In the genomic region with DNA sequence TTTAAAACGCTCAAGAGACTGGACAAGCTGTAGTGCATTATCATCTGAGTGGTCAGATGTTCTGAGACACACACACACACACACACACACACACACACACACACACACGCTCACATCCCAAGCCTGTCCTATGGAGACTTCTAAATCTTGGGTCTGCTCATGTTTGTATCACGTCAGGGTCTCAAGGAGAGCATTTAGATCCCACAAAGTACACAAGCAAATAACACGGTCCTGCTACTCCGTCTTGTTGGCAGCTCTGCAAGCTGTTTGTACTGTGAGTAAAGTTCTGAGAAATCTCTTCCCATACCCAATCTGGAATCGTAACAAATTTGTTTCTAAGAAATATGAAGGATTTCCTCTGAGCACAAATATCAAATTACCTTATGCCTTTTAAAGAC, we compare ENCODE assay signal across 16 mouse cellular contexts.
A peak's percentile ranks its signal among the peaks of the same experiment; 100 is the strongest.
DNase-seq lines count a peak whose midpoint lies in the region; ATAC-seq and TF ChIP-seq lines count a peak whose summit lies in the region.
"Had no signal": no experiment of that assay in that cellular context is flagged by ENCODE, and none has a peak within 500 bp of the region (broad histone marks: within the 10 kb centered on the region; RNA-seq: fewer than 3 reads in every experiment).

No protein-coding gene starts in this region.

- no peak for DNase-seq in heart, adult 2 months
- no peak for DNase-seq in heart, postnatal 4 days
- no peak for DNase-seq in liver, embryonic 11.5 days (ENCODE audit: low spot score)
- DNase-seq in liver: no peak
- DNase-seq in liver, embryonic 14.5 days (ENCODE audit: low read depth in 3 of 3, low spot score in 3 of 3): no peak
- no peak for DNase-seq in spleen, adult 18-20 months
- DNase-seq: adrenal gland, postnatal 14 days; B cell, adult 2 months; kidney, adult 2 months; kidney, postnatal 4 days; thymus, adult 18-20 months had no signal

- no peaks in the 10 kb centered on the region for H3K4me1 ChIP-seq in heart, adult 2 months (ENCODE audit: control insufficient read depth, insufficient read depth, low read length)
- H3K4me1 ChIP-seq in liver, embryonic 11.5 days (replicated peaks; ENCODE audit: control insufficient read depth, insufficient read depth, low read length): peaks cover 17% of the 10 kb centered on the region
- peaks cover 6% of the 10 kb centered on the region for H3K4me1 ChIP-seq in embryonic fibroblast, embryonic 13.5 days (ENCODE audit: control insufficient read depth, insufficient read depth, low read length)
- peaks cover 19 to 22% of the 10 kb centered on the region in 2 experiments for H3K4me1 ChIP-seq in liver, embryonic 14.5 days (replicated peaks; ENCODE audit: control insufficient read depth in 2 of 2, insufficient read depth in 2 of 2, low read length in 1 of 2)
- H3K4me1 ChIP-seq: embryonic facial prominence, embryonic 15.5 days; forebrain, embryonic 12.5 days had no signal

- H3K9me3 ChIP-seq in liver, embryonic 11.5 days (ENCODE audit: control insufficient read depth, low read length): no peaks in the 10 kb centered on the region
- H3K9me3 ChIP-seq in liver, embryonic 14.5 days (ENCODE audit: control insufficient read depth, low read length): no peaks in the 10 kb centered on the region
- H3K9me3 ChIP-seq: embryonic facial prominence, embryonic 15.5 days had no signal

- H3K27ac ChIP-seq in heart, adult 2 months: peak overlapping the region; percentile 12
- peak overlapping the region; percentile 38; the same call in 1 of the 2 replicates for H3K27ac ChIP-seq in liver, embryonic 11.5 days (ENCODE audit: low read depth, low read length)
- peak overlapping the region; percentile 61 for H3K27ac ChIP-seq in embryonic fibroblast, embryonic 13.5 days (ENCODE audit: insufficient read depth, low read length)
- no peak overlapping the region for H3K27ac ChIP-seq in liver, embryonic 14.5 days
- H3K27ac ChIP-seq: embryonic facial prominence, embryonic 15.5 days; forebrain, embryonic 12.5 days; hindbrain, embryonic 10.5 days had no signal

- H3K9ac ChIP-seq in heart, adult 2 months (ENCODE audit: low read depth, low read length): no peak overlapping the region
- no peak overlapping the region for H3K9ac ChIP-seq in liver, embryonic 11.5 days (ENCODE audit: low read depth, low read length)
- H3K9ac ChIP-seq in liver, embryonic 14.5 days (replicated peaks): no peak overlapping the region
- H3K9ac ChIP-seq: embryonic facial prominence, embryonic 15.5 days; forebrain, embryonic 12.5 days had no signal

- TF ChIP-seq POLR2A in heart, adult 2 months (IDR thresholded peaks at IDR 0.05; ENCODE audit: insufficient read depth, low read depth, low read length): no peak
- TF ChIP-seq POLR2A in embryonic fibroblast, embryonic 13.5 days (IDR thresholded peaks at IDR 0.05; ENCODE audit: low read depth, low read length): no peak

- H3K36me3 ChIP-seq in heart, adult 2 months (ENCODE audit: control insufficient read depth, insufficient read depth, low read length): no peaks in the 10 kb centered on the region
- peaks cover 2% of the 10 kb centered on the region; the same call in 1 of the 2 replicates for H3K36me3 ChIP-seq in liver, embryonic 11.5 days (ENCODE audit: control insufficient read depth, insufficient read depth, low read length)
- H3K36me3 ChIP-seq in liver, embryonic 14.5 days (replicated peaks; ENCODE audit: control insufficient read depth, insufficient read depth, low read depth): no peaks in the 10 kb centered on the region
- H3K36me3 ChIP-seq: embryonic facial prominence, embryonic 15.5 days had no signal

- H3K79me2 ChIP-seq in heart, adult 2 months (replicated peaks; ENCODE audit: control insufficient read depth, insufficient read depth, low read length): no peaks in the 10 kb centered on the region

- intact Hi-C loops in heart, adult 2 months (cut with DNase I): loop anchor here (5.0 kb wide), 1 partner anchor 66 kb away; the partner anchor contains the start of gene Ntn4

- no peak for TF ChIP-seq EP300 in heart, adult 2 months (IDR thresholded peaks at IDR 0.05; ENCODE audit: insufficient read depth, low read depth, low read length)
- TF ChIP-seq EP300 in liver, embryonic 14.5 days (IDR thresholded peaks at IDR 0.05; ENCODE audit: low read depth): no peak

- no peak for TF ChIP-seq CTCF in heart, adult 2 months (IDR thresholded peaks at IDR 0.05)
- TF ChIP-seq CTCF in embryonic fibroblast, embryonic 13.5 days (IDR thresholded peaks at IDR 0.05; ENCODE audit: borderline replicate concordance, insufficient read depth, low read length): no peak
- no peak for TF ChIP-seq CTCF in liver, embryonic 14.5 days (IDR thresholded peaks at IDR 0.05; ENCODE audit: low read depth)

- H3K4me2 ChIP-seq in liver, embryonic 11.5 days: no peak overlapping the region
- H3K4me2 ChIP-seq in liver, embryonic 14.5 days (ENCODE audit: low read depth): no peak overlapping the region
- H3K4me2 ChIP-seq: embryonic facial prominence, embryonic 15.5 days; forebrain, embryonic 12.5 days had no signal

- H3K4me3 ChIP-seq in heart, adult 2 months: no peak overlapping the region
- H3K4me3 ChIP-seq in liver, embryonic 11.5 days (ENCODE audit: low read depth, low read length): no peak overlapping the region
- H3K4me3 ChIP-seq in embryonic fibroblast, embryonic 13.5 days (ENCODE audit: insufficient read depth, low read length): no peak overlapping the region
- no peak overlapping the region for H3K4me3 ChIP-seq in liver, embryonic 14.5 days (ENCODE audit: insufficient read depth in 1 of 2, low read depth in 2 of 2, low read length in 2 of 2)
- H3K4me3 ChIP-seq: embryonic facial prominence, embryonic 15.5 days; forebrain, embryonic 12.5 days; hindbrain, embryonic 10.5 days had no signal

- no peaks in the 10 kb centered on the region for H3K27me3 ChIP-seq in heart, adult 2 months (ENCODE audit: control insufficient read depth, insufficient read depth, low read length)
- no peaks in the 10 kb centered on the region for H3K27me3 ChIP-seq in liver, embryonic 11.5 days (replicated peaks; ENCODE audit: control insufficient read depth, insufficient read depth, low read length)
- no peaks in the 10 kb centered on the region for H3K27me3 ChIP-seq in liver, embryonic 14.5 days (ENCODE audit: control insufficient read depth, insufficient read depth, low read length)
- H3K27me3 ChIP-seq: embryonic facial prominence, embryonic 15.5 days; forebrain, embryonic 12.5 days had no signal

- WGBS in heart, adult 2 months: 66% methylated on average over 6 of the region's 6 CpGs
- 56% methylated on average over 6 of the region's 6 CpGs for WGBS in liver, embryonic 11.5 days
- 31% methylated on average over 6 of the region's 6 CpGs for WGBS in liver, embryonic 14.5 days (ENCODE audit: insufficient replicate concordance)

- ATAC-seq in liver, embryonic 11.5 days (replicated peaks; ENCODE audit: low FRiP score): no peak
- peak; percentile 34; the same call in 1 of the 2 replicates for ATAC-seq in liver, embryonic 14.5 days (ENCODE audit: insufficient read depth)
- ATAC-seq: midbrain, embryonic 16.5 days had no signal
